Mouse (Mus musculus) left cerebral cortex, postnatal 36 days (tissue): Measurements from ENCODE around the gene Mrpl52. TPM values are rescaled to one million over a fixed set of nuclear protein-coding genes. Genes with fewer than 3 reads are reported as not detected.
A peak's percentile ranks its signal among the peaks of the same experiment; 100 is the strongest.

Experiments
- DNase-seq, 2 experiments: peaks; one replicate each; pipeline ENCODE4 v3.0.0; 2021 to 2022; ENCODE audit warnings: low spot score in 2 of 2, mixed read lengths in 1 of 2
- intact Hi-C: fragments of 180-260 bp; cut with DNase I; formaldehyde crosslinking; loops from one replicate; pipeline ENCODE4 v1.15.1; 2025
- total RNA-seq, 2 experiments: library from RNA; stranded (reverse); gene quantifications; 2 replicates each; pipeline ENCODE4 v1.2.3; 2021

Mrpl52 gene
- total RNA-seq, 2 experiments from 2014 or later = 84.6 to 88.0 TPM

GRCm38 (mm10) chr14:54409057-54409645 lies 17.6 kb upstream of the Mrpl52 start:
- DNase-seq = no peak
- intact Hi-C loops = no loop called here

DNA sequence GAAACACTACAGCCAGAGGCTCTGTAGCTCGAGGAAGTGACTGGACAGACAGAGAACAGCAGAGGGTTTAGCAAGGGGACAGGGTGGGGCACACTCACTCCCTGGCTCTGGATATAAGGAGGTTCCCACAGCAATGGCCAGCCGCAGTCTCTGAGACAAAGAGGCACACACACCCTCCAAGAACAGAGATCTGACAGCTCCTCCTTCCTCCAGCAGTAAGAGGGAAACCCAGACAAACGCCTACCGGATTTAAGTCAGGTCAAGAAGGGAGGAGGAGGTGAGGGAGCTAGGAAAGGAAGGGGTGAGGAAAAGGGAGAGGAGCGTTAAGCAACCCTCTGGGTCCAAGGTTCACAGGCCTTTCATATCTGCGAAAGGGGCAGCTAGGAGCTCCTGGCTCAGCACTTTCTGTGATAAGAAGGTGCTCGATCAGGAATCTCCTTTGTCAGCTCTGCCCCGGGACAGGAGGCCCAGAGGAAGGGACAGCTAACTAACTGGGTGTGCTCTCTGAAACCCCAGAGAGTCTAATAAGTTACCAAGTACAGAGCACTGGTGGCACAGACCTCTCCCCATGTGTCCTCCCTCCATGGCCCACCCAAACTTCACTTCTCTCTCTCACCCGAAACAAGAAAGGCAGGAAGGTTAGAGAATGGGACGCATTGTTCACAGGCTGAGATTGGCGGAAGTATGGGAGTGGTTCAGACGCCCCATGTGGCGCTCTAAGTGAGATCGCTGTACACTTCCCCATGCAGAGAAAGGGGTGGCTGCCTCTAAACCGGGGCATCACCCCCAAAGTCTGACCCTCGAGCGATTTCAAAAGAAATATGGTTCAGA lies 16.5 kb upstream of the Mrpl52 start:
- intact Hi-C loops = loop anchor here (5.0 kb wide), 3 partner anchors 33 to 183 kb away; no protein-coding TSS in a partner anchor
- no peak for DNase-seq

- no peak for DNase-seq
- intact Hi-C loops = loop anchor here (5.0 kb wide), 3 partner anchors 35 to 185 kb away; no protein-coding TSS in a partner anchor
These were observed 14.6 kb upstream of the Mrpl52 start for GRCm38 (mm10) chr14:54412000-54412576.

GRCm38 (mm10) chr14:54412629-54413170 lies 14.0 kb upstream of the Mrpl52 start:
- intact Hi-C loops = loop anchor here (5.0 kb wide), 3 partner anchors 35 to 185 kb away; no protein-coding TSS in a partner anchor
- DNase-seq = peak in 1 of 2 experiments; percentile 35

- intact Hi-C loops = loop anchor here (5.0 kb wide), 3 partner anchors 37 to 187 kb away; no protein-coding TSS in a partner anchor
- DNase-seq = no peak
These were observed 12.6 kb upstream of the Mrpl52 start for GRCm38 (mm10) chr14:54413877-54414700.

GRCm38 (mm10) chr14:54415241-54416020 lies 11.3 kb upstream of the Mrpl52 start:
- DNase-seq = no peak
- intact Hi-C loops = no loop called here

DNA sequence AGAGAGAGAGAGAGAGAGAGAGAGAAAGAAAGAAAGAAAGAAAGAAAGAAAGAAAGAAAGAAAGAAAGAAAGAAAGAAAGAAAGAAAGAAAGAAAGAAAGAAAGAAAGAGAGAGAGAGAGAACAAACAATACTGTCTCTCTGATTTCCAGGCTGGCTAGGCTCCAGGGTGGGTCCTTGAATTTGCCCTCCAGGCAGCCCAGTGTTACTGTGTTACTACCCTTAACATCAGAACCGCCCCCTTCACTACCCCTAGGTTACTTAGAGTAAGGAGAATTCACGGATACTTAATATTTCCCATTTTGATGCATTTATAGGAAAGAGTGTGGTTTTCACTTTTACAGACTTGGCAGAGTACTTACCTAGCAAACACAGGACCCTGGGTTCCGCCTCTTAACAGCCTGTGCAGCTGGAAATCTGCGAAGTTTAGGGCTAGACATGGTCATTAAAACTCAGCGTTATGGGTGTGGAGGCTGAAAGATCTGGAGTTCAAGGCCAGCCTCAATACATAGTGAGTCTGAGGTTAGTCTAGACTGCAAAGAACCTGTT lies 10.4 kb upstream of the Mrpl52 start:
- DNase-seq = no peak
- intact Hi-C loops = no loop called here

DNA sequence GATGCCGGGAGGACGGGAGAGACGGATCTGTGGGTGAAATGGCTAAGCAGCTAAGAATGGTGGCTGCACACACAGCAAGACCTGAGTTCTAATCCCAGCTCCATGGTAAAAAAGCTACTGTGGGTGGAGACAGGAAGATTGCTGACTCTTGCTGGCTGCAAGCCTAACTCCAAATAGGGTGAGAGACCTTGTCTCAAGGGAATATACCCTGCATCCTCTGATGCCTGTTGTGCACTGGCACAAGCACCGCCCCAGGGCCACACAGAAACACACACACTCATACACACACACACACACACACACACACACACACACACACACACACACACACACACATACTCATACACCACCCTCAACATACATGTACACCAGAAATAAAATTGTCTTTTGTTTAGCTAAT lies 9.9 kb upstream of the Mrpl52 start:
- no peak for DNase-seq
- intact Hi-C loops = no loop called here

DNA sequence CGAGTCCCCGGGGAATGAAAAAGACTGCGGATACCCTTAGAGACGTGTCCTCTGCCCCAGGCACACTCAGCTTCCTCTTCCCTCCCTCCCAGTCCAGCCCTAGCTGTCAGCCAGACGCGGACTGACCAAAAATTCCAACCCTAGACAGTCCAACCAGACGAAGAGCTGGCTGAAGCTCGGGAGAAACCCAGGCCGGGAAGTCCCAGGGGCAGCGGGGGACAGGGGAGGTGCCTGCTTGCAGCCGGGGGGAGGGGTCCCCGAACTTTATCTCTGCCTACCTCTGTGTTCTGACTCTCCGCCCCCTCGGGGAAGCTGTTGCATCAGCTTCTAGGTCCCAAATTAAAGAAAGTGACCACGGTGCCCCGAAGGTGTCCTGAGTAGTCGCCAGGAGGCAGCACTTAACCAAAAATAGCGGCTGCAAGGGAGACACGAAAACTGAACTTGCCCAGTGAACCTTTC lies 9.1 kb upstream of the Mrpl52 start, which contains the start of gene Slc7a7:
Gene Slc7a7, minus strand, starts transcription at position 158 of the 459 bp plus-strand sequence.
- DNase-seq = no peak
- intact Hi-C loops = no loop called here

DNA sequence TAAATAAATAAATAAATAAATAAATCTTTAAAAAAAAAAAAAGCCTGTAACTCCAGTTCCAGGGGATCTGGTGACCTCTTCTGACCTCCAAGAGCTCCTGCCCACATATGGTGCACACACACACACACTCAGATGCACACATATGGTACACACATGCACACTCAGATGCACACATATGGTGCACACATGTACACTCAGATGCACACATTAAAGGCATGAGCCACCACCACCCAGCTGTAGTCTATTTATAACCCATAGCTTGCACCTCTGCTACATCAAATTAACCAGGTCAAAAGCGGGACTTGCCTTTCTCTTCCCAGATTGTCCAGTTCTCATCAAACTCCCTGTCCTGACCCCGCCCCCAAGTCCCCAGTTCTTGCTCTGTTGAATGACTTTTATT lies 5.7 kb upstream of the Mrpl52 start:
- DNase-seq = no peak
- intact Hi-C loops = no loop called here

GRCm38 (mm10) chr14:54423406-54423805 lies 3.3 kb upstream of the Mrpl52 start:
- no peak for DNase-seq
- intact Hi-C loops = no loop called here

DNA sequence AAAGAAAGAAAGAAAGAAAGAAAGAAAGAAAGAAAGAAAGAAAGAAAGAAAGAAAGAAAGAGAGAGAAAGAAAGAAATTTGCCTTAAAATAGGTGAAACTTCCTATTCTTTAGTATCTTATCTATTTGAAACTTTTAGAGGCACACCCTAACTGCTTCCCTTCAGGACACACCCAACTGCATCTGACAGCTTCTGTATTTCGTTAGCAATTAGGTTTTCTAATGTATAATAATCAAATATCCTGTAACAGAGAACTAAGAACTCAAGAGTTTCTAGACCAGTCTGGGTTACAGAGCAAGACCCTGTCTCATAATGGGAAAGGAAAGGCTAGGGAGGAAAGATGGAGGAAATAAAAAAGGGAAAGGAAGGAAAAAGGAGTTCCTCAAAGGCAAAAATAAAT lies 2.1 kb upstream of the Mrpl52 start:
- no peak for DNase-seq
- intact Hi-C loops = loop anchor here (5.0 kb wide), 2 partner anchors 68 to 172 kb away; partner anchors contain the start of genes Abhd4 and Dad1

GRCm38 (mm10) chr14:54425540-54425939 lies 1.2 kb upstream of the Mrpl52 start:
- DNase-seq = no peak
- intact Hi-C loops = loop anchor here (5.0 kb wide), 2 partner anchors 67 to 173 kb away; partner anchors contain the start of genes Abhd4 and Dad1

DNA sequence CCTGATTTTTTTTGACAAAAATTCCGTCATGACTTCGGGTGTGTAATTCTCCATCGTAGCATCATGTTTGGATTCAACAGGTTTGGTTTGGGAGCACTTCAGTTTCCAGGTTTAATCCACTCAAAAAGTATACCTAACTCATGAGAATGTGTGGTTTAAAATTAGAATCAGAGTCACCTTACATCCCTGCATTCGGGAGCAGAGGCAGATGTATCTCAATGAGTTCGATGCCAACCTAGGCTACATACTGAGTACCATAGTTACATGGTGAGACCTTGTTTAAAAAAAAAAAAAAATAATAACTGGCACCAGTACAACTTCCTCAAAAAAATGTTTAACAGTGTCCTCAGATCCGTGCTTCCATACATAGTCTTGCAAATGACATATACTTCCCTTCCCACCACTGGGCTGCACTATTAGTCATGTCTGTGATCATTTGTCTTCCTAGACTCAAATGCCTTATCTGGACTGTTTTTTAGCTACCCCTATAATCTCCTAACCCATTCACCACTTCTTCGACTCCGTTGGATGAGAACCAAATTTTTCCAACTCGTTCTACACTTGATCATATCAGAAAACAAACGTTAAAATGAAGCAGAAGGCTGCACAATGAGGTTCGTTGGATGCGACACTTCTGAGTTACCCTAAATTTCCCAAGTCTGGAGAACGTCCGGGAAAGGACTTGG lies 563 bp upstream of the Mrpl52 start:
- no peak for DNase-seq
- intact Hi-C loops = loop anchor here (5.0 kb wide), 2 partner anchors 66 to 174 kb away; partner anchors contain the start of genes Abhd4 and Dad1

- intact Hi-C loops = loop anchor here (5.0 kb wide), 2 partner anchors 65 to 175 kb away; partner anchors contain the start of genes Abhd4 and Dad1
- DNase-seq = no peak
These were observed 987 bp downstream of the Mrpl52 start for GRCm38 (mm10) chr14:54427696-54428095.

DNA sequence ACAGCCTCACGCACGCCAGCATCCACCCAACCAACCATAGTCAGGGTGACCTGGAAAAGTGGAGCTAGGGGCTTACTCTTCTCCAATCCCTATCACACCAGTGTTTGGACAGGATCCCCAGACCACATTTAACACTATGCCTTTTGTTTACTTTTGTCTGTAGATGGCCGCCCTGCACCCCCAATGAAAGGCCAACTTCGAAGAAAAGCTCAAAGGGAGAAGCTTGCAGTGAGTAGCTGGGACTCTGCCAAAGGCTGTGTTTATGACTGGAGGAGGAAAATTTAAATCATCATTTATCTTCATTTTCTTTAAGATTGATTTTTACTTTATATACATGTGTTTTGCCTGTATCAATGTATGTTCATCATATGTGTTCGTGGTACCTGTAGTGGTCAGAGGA lies 1.7 kb downstream of the Mrpl52 start:
- no peak for DNase-seq
- intact Hi-C loops = loop anchor here (5.0 kb wide), 2 partner anchors 64 to 176 kb away; partner anchors contain the start of genes Abhd4 and Dad1
